Mouse (Mus musculus) naive thymus-derived CD4-positive, alpha-beta T cell, adult 2 months (primary cell): ENCODE measurements around the gene Gmeb1.
A peak's percentile ranks its signal among the peaks of the same experiment; 100 is the strongest.

Experiments used
- DNase-seq: peaks from one replicate; pipeline ENCODE4 v3.0.0-alpha.2; 2011; ENCODE audit warnings: low read depth

The Gmeb1 gene

DNA sequence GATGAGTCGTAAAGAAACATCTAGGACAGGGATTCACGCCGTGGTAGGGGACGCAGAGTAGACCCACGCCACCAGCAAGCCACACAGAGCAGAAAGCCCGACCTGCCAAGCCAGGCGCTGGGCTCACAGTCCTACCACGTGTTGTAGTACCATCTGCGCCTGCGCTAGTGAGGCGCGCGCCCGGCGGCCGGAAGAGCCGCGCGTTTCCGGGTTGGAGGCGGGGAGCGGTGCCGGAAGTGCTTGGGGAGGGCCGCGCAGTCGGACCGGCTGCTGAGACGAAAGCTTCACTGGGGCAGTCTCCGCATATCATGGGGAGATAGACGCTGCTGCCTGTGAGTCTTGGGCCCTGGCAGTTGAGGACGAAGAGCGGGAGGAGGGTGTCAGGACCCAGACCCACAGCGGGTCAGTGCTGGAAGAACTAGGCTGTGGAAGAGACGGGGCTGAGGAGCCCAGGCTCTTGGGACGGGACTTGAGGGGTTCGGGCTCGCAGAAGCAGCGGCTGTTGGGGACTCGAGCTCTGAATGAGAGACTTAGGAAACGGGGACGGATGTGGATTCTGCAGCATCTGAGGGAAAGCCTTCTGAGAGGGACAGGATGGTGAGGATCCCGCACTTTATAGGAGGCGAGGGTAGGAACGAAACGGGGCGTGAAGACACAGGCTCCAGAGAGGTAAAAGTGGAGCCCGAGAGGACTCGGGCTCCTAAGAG, 12.9 kb upstream of the Gmeb1 start, which contains the start of gene Taf12:
TSS of gene Taf12 (plus strand) at position 220 of the 707 bp plus-strand sequence.
- peak; percentile 97 for DNase-seq

DNA sequence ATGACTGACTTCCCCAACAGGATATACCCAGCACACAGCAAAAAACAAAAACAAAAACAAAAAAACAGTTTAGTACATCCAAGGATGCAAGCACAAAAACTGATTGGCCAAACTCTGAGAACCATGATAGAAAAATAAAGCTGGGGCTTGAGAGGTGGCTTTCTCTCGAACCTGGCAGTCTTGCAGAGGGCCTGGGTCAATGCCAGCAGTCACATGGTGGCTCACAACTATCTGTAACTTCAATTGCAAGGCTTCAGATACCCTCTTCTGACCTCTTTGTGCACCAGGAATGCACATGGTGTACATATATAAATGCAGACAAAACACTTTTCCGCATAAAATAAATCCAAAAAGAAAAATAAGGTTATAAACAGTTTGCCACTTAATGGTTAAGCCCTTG, 11.8 kb upstream of the Gmeb1 start:
- DNase-seq = no peak

DNA sequence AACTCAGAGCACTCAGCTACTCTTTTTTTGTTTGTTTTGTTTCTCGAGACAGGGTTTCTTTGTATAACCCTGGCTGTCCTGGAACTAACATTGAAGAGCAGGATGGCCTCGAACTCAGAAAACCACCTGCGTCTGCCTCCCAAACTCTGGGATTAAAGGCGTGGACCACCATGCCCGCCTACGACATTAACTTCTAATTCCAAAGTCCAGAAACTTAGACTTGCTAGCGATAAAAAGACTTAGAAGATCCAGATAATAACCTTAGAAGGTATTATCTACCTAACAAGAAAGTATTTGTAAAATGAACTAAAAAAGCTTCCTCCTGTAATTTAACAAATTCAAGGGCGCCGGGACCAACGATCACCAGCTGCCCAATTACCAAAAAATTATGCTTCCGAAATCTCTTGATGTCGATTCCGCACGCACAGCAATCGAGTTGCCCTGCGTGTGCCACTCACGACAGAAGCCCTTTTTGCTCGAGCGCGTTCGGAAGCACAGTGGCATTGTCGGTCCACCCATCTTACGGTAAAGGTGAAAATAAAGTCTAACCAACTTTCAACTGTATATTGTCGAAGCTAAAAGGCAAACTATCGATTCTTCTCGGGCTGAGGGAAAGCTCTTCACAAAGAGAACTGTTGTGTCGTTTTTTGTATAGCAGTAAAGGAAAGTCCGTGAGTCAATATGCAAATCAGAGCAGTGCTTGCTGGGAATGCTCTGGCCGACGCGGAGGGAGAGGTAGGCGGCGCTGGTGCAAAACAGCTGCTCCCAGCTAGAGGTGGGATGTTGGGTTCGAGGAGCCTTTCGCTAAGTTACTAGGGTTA, 8.5 kb upstream of the Gmeb1 start:
- peak; percentile 97 for DNase-seq

GRCm38 (mm10) chr4:132268871-132269739, 7.7 kb upstream of the Gmeb1 start:
- DNase-seq = peak; percentile 76

- no peak for DNase-seq
These were observed 5.5 kb upstream of the Gmeb1 start for GRCm38 (mm10) chr4:132266835-132267349.

DNA sequence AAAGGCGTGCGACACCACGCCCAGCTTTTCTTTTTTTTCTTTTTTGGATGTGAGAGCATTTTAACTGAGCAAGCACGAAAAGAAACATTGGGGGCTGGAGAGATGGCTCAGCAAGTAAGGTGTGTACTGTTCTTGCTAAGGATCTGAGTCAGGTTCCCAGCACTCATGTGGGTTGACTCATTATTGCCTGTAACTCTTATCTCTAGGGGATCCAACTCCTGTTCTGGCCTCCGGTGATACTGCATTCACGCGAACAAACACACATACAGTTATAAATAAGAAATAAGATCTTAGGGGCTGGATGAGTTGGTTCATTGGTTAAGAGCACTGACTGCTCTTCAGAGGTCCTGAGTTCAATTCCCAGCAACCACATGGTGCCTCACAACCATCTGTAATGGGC, 1.9 kb upstream of the Gmeb1 start:
- no peak for DNase-seq

- DNase-seq = no peak
These were observed 885 bp upstream of the Gmeb1 start for GRCm38 (mm10) chr4:132262358-132262616.

DNA sequence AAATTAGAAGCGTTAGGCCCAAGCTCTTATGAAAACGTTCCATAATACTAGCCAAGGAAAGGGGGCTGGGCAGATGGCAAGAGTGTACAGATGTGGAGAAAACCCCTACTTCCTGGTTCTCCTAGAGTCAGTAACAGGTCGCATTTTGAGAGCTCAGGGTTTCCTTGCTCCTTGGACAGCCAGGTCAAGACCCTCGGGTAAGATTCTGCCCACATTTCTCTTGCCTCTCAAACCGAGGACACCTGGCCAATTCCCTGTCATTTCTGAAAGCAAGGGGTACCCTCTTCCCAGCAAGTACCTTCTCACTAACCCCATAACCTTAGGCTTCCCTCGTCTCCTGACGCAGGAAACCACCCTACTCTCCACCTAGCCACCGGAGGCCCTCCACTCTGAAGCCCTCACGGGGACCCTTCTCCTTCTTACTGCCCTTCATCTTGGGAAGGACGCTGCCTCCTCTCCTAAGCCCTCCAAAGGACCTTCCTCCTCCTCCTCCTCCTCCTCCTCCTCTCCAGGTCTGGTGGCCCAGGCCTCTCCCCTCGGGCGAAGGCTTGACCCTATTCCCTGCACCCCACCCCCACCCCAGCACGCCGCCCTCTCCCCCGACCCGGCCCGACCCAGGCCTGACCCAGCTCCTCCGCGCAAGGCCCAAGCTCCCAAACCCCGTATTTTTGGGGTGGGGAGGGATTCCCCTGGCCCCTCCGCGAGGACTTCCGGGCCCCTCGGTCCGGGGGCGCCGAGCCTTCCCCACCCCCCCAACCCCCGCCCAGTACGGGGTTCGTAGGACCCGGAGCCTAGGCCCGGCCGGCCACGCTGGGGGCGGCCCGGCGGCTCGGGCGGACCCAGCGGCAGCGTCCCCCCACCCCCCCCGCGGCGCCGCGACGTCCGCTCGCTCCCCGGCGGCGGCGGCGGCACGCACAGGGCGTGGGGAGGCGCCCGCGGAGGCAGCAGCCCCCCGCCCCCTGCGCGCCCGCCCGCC, 710 bp downstream of the Gmeb1 start:
- peak; percentile 72 for DNase-seq

DNA sequence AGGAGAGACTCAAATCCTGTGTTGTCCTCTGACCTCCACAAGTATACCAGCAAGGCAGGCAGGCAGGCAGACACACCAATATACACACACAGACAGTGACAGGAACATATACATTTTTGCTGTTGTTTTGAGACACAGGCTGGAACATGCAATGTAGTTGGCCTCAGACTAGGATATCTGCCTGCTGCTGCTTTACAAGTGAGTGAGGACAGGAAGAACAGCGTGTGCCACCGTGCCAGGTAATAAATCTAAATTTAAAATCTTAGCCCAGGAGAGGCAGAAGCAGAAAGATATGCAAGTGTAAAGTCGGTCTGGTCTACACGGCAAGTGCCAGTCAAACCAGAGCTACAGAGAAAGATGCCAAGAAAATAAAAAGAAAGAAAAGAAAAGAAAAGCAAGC, 2.2 kb downstream of the Gmeb1 start:
- no peak for DNase-seq

- no peak for DNase-seq
These were observed 5.0 kb downstream of the Gmeb1 start for GRCm38 (mm10) chr4:132256384-132256783.

GRCm38 (mm10) chr4:132254986-132255385, 6.4 kb downstream of the Gmeb1 start:
- peak; percentile 42 for DNase-seq

GRCm38 (mm10) chr4:132253622-132254021, 7.8 kb downstream of the Gmeb1 start:
- DNase-seq = no peak

DNA sequence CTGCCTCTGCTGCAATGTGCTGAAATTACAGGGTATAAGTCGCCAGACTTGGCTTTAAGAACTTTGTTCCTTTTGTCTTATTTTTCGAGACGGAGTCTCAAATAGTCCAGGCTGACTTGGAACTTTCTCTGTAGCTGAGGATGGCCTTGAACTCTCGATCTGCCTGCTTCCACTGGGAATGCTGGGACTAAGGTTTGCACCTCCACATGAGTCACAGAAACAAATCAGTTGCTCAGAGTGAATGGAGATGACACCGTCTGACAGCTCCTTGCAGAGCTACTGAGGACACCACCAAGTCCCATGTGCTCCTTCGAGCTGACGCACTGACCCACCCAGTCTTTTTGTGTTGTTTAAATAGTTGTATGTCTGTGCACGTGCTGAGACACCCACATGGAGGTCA, 8.3 kb downstream of the Gmeb1 start:
- no peak for DNase-seq

DNA sequence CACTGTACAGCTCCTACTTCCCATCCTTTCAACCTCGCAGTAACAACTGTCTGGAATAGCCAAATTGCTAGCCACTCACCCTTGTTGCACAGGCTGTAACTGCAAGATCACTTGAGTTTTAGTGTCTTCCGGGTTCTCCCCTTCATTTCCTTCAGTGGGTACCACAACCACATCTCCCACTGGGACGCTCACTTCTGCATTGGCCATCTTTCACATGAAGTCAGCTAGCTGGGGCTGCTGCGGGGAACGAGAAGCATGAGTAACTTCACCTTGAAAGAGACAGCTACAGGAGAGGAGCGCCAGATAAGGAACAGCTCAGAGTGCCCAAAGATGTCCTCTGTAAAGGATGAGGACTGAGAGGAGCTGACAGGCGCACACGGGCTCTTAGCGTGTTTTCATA, 9.8 kb downstream of the Gmeb1 start:
- no peak for DNase-seq

DNA sequence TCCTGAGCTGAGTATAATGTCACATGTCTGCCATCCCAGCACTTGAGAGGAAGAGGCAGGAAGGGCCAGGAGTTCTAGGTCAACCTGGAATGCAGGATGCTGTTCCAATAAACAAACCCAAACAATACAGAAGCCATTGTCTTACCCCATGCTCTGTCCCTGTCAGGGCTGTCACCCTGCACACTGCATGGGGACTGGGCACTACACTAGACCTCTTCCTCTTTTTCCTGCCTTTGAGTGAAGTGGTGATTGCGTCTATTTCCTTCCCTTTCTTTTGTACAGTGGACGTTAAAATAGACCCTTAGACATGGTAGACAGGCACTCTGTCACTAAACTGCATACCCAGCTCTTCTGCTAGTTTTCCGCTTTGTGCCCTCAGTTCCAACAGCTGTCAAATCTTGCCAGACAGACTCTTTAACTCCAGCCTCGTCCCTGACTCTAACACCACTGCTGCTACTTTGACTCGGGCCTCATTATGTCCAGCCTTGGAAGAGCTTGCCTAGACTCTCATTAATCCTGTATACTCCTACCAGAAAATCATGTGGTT, 13.9 kb downstream of the Gmeb1 start:
- no peak for DNase-seq

- no peak for DNase-seq
These were observed 15.8 kb downstream of the Gmeb1 start for GRCm38 (mm10) chr4:132245643-132246042.

DNA sequence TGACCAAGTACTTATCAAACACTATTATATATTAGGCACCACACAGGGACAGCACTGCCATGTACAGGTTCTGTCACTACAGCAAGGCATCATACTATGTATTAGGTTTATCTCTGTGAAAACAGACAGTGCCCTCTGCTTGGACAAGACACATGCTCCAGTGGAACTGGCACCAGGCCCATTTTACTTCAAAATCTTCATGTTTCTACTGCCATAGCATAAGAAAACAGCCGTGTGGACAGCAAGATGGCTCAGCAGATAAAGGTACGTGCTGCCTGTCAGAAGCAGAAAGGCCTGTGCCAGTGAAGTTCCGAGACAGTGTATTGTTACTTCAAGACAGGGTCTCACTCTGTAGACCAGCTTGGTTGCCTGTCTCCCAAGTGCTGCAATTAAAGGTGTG, 20.2 kb downstream of the Gmeb1 start:
- DNase-seq = no peak

- no peak for DNase-seq
These were observed 21.0 kb downstream of the Gmeb1 start for GRCm38 (mm10) chr4:132240367-132240766.

- DNase-seq = no peak
These were observed 23.0 kb downstream of the Gmeb1 start for GRCm38 (mm10) chr4:132238356-132238755.

DNA sequence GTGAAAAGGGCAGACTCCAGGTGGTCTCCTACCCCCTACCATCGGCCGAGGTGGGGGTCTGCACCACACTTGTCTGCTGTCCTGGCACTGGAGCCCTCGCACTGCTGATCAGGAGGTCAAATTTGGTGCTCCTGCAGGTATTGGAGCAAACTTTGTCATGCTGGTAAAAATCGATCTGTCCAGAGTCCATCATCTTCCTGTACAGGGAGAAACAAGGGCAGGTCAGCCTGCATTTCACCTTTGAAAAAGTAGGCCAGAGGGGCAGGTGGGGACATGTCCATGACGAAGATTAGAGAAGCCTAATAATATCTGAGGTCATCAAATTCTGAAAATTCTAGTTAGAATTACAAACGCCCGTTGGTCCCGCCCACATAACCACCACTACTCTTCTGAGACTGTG, 26.7 kb downstream of the Gmeb1 start:
- no peak for DNase-seq

DNA sequence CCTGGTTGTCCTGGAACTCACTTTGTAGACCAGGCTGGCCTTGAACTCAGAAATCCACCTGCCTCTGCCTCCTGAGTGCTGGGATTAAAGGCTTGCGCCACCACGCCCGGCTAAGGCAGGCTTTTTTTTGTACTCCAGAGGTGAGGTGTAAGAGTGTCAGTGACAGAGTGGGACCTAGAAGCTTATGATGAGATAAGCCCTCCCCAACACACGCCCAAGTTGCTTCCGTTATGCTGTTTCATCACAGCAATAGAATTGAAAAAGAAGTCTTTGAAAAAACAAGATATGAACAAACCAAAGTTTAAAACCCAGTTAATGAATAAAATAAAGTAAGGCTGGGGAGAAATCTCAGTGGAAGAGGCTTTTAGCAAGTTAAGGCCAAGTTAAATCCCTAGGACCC, 31.0 kb downstream of the Gmeb1 start:
- no peak for DNase-seq
